Mouse (Mus musculus) bone marrow, adult 2 months (tissue): ENCODE data around the gene Galnt10. TPM values are rescaled to one million over a fixed set of nuclear protein-coding genes. Genes with fewer than 3 reads are reported as not detected.
"Not testable (repeated sequence)": the region's sequence is repeated elsewhere in the genome, so short reads cannot be mapped to it uniquely, and the experiment has no call there.

ENCODE experiments used
- H3K27ac ChIP-seq: fragments of 200-500 bp; 2 replicates; pipeline ENCODE4 v1.5.1; 2012; ENCODE audit warnings: low read depth, mild to moderate bottlenecking, control low read depth, inconsistent platforms, low read length; ENCODE audit not compliant: control insufficient read depth, poor library complexity, insufficient read depth
- H3K4me1 ChIP-seq: fragments of 200-500 bp; 2 replicates; pipeline ENCODE4 v1.6.1; 2011; ENCODE audit warnings: low read length; ENCODE audit not compliant: control insufficient read depth, insufficient read depth
- H3K4me3 ChIP-seq: fragments of 200-500 bp; replicated peaks from 2 replicates; pipeline ENCODE3; 2011; ENCODE audit warnings: mild to moderate bottlenecking, low read depth, low read length, control low read depth; ENCODE audit not compliant: control insufficient read depth
- CTCF ChIP-seq: fragments of 200-500 bp; IDR thresholded peaks from 2 replicates; pipeline ENCODE4 v1.5.1; 2011; ENCODE audit warnings: low read length, control low read depth; ENCODE audit not compliant: control insufficient read depth, insufficient read depth
- POLR2A ChIP-seq: fragments of 200-500 bp; IDR thresholded peaks from 2 replicates; pipeline ENCODE4 v1.6.1; 2011; ENCODE audit warnings: low read depth, mild to moderate bottlenecking, control low read depth, low read length, borderline replicate concordance; ENCODE audit not compliant: control insufficient read depth
- WGBS: fragments of 180-500 bp; shearing (Covaris S2); methylation state at CpG from one replicate; pipeline ENCODE4 v1.1.7; 2018; 5-methylcytosine and 5-hydroxymethylcytosine counted together
- polyA plus RNA-seq: library from polyadenylated mRNA; stranded (reverse); fragments of >200 nt; gene quantifications from 2 replicates; pipeline ENCODE4 v1.2.4, GENCODE M21; 2011; ENCODE audit warnings: low replicate concordance; ENCODE audit not compliant: missing spikeins, insufficient read depth, insufficient read length

Galnt10 gene
- polyA plus RNA-seq, 1 experiment, result 16.6 TPM

DNA sequence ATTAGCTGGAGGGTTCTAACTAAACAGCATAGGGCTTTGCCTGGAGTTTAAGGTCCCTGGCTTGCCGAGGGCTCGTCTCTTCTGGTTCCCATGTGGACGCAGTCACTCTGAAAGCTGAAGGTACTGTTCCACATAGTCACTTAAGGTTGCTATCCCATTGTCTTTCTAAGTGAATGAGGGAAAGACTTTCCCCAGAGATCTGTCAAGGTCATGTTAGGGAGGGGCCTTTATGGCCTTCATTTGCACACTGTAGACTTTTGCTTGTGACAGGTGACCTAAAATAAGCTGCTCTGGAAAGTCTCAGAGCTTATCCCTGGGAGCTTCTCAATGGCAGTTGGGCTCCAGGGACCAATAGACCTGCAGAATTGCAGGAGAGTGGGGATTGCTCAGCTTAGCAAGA lies 168.4 kb downstream of the Galnt10 start:
- Histone ChIP-seq H3K27ac (no peak overlapping the region), H3K4me1 (no peaks in the 10 kb centered on the region), H3K4me3 (no peak overlapping the region)
- WGBS, result 81% methylated on average over 3 of the region's 3 CpGs
- TF ChIP-seq CTCF (no peak), POLR2A (no peak)

DNA sequence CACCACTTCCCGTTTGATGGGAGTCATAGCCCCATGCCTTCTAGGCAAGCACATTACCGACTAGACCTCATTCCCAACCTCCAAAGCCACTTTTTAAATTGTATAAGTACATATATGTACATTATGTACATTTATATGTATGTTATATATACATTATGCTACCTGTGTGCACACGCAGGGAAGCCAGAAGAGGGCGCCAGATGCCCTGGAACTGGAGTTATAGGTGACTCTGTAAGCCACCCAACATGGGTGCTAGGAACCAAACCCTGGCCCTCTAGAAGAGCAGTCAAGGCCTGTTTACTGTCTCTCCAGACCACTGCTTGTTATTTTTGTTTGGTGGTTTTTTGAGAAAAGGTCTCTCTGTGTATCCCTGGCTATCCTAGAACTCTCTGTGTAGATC lies 172.9 kb downstream of the Galnt10 start:
- no peak overlapping the region for H3K27ac ChIP-seq
- H3K4me1 ChIP-seq, result no peaks in the 10 kb centered on the region
- TF ChIP-seq CTCF, result peak; percentile 34
- TF ChIP-seq POLR2A, result no peak
- WGBS, result 83% methylated on average over 4 of the region's 4 CpGs
- no peak overlapping the region for H3K4me3 ChIP-seq

DNA sequence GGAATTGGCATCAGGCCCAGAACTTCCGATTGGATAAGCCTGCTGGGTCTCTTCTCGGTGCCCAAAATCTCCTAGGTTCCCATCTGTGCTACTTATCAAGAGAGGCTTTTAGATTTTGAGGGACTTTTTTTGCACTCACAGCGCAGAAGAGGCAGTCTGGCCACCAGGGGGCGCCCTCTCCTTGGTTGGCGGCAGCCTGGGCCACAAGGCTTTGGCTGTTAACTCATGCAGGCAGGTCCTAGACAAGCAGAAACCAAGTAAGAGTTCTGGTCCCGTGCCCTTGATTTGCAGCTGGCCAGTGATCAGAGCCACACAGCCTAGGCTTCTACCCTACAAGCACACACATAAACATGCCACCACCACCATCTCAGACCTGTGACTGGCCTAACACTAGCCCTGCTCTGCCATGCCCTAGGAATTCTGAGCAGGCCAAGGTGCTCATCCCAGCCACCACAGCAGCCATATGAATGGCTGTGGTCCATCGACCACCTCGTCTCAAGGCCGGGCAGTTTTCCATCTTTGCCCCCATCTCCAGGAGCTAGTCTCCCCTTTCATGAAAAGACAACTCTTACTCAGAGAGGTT lies 174.8 kb downstream of the Galnt10 start:
- H3K4me3 ChIP-seq, result no peak overlapping the region
- H3K27ac ChIP-seq, result no peak overlapping the region
- WGBS, result 26% methylated on average over 9 of the region's 9 CpGs
- peak; percentile 24; the same call in 1 of the 2 replicates for TF ChIP-seq POLR2A
- TF ChIP-seq CTCF, result peak; percentile 85
- H3K4me1 ChIP-seq, result no peaks in the 10 kb centered on the region

DNA sequence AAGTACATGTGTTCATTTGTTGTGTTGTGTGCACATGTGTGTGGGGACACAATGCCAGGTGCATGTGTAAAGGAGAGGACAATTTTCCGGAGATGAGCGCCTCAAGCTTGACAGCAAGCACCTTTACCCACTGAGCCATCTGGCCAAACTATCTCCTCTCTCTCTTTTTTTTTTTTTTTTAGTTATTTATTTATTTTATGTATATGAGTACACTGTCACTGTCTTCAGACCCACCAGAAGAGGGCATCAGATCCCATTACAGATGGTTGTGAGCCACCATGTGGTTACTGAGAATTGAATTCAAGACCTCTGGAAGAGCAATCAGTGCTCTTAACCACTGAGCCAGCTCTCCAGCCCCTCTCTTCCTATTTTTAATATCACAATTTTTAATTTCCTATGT lies 177.9 kb downstream of the Galnt10 start:
- not testable (repeated sequence) for H3K27ac ChIP-seq, H3K4me1 ChIP-seq, H3K4me3 ChIP-seq
- WGBS, result 79% methylated on average over 2 of the region's 2 CpGs

DNA sequence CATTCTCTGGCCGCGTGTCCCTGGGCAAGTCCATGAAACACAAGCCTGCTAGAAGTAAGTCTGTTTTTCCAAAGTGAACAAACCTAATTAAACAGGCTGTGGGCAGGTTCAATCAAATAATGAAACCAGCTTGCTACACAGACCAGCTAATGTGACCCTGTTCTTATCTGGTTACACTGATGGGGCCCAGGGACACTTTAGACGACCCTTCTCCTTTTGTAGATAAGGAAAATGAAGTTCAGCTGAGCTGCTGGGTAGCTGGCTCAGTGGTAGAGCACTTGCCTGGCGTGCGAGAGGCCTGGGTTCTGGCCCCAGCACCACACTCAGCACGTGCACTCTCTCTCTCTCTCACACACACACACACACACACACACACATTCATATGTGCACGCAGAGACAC lies 178.5 kb downstream of the Galnt10 start:
- Histone ChIP-seq H3K4me1 (no peaks in the 10 kb centered on the region), H3K27ac (no peak overlapping the region), H3K4me3 (no peak overlapping the region)
- TF ChIP-seq POLR2A, result no peak
- no peak for TF ChIP-seq CTCF
- 67% methylated on average over 7 of the region's 7 CpGs for WGBS

DNA sequence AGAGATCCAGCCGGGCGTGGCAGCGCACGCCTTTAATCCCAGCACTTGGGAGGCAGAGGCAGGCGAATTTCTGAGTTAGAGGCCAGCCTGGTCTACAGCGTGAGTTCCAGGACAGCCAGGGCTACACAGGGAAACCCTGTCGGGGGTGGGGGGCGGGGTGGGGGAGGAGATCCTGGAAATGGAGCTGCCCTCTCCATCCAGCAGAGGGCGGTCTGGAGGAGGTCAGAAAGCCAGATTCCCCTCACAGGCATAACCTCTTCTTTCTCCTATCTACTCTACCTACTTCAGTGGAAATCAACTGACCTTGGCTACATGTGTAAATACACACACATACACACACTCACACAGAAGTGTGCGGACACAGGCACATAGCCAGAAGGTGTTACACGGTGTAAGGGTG lies 180.0 kb downstream of the Galnt10 start:
- H3K4me3 ChIP-seq, H3K27ac ChIP-seq, H3K4me1 ChIP-seq: not testable (repeated sequence)
- WGBS, result 60% methylated on average over 11 of the region's 11 CpGs

DNA sequence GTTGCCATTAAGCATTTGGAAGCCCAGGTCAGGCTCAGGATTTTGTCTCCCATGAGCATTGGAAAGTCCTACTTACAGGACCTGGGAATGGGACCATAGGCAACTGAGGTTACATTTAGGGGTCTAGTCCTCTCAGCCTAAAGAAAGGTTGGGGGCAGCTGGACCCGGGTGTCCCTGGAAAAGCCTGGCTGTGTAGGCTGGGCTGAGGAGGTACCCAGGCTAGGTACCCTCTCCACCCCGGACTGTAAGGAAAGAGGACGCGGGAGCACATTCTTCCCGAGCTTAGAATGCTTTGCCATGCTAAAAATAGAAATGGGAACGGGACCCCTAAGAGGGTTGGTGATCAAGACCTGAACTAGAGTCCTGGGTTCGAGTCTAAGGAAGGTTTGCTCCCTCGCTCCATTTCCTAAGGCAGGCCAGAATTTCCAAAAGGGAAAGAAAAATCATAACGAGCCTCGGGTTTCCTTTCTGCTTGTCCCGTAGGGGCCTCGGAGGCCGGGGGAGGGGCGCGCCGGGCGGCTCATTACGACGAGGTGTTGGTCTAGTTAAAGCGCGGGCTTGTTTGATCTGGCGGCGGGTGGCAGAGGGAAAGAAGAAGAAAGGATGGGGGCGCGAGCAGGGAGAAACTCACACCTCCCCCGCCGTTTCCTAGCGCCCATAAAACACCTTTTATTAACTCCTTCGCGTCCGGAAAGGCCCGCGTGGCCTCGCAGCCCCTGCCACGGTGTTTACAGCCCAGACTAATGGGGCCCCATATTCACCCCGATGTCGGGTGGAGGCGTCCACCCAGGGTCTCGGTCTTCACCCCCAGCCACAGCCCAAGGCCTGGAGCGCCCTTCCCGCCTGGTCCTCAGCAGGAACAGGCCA lies 182.0 kb downstream of the Galnt10 start:
- no peak overlapping the region for H3K27ac ChIP-seq
- TF ChIP-seq POLR2A (no peak), CTCF (no peak)
- no peak overlapping the region for H3K4me3 ChIP-seq
- H3K4me1 ChIP-seq, result no peaks in the 10 kb centered on the region
- 3% methylated on average over 41 of the region's 41 CpGs for WGBS

DNA sequence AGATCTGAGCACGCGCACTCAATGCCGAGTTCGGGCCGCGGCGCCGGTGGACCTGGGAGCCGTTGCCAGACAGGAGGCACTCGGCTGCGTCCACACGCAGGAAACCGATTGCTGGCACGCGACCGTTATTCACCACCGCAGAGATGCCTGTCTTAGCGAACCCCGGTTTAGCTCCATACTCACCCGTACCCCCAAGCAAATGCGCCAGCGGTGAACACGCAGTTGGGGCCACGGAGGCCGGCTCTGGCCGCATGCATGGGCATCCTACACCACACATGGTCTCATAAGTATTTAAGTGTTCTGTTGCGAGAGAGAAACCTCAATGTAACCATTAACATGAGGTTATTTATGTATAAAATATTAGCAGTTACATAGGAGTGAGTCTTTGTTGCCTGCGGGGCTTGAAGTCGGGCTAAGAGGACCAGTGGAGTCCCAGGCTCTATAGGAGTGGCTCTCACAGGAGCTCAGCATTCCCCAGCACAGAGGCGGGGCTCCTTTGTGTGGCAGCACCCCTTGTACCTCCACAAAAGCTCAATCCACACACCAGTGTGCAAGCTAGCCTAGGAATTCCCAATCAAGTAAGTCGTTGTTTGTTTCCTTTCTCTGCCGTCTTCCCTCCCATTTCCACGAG lies 182.8 kb downstream of the Galnt10 start:
- WGBS, result 2% methylated on average over 33 of the region's 33 CpGs
- Histone ChIP-seq H3K27ac (no peak overlapping the region), H3K4me1 (no peaks in the 10 kb centered on the region), H3K4me3 (no peak overlapping the region)
- TF ChIP-seq CTCF, result no peak
- TF ChIP-seq POLR2A, result no peak
